Mouse (Mus musculus) urinary bladder, postnatal 14 days (tissue): ENCODE data around the gene Ablim1.

Experiments
- DNase-seq: peaks from one replicate; pipeline ENCODE4 v3.0.0; 2021; ENCODE audit warnings: low spot score

The Ablim1 gene

DNA sequence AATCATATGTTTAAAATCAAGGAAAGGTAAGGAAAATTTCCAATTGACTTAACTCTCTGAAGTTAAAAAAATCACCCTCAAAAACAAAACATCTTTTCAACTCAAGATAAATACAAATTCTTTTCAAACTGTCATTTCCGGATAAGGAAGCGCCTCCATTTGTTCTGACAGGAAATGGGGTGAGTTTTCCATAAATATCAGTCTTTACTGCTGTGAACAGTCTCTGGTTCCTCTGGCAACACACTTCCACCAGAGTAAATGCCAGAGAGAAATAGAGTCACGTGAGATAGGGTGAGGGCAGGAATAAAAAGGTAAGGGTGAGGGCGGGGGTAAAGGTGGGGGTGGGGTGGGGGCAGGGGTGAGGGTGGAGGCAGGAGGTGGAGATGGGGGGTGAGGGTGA is 189.8 kb downstream of the Ablim1 start:
- DNase-seq, result no peak

DNA sequence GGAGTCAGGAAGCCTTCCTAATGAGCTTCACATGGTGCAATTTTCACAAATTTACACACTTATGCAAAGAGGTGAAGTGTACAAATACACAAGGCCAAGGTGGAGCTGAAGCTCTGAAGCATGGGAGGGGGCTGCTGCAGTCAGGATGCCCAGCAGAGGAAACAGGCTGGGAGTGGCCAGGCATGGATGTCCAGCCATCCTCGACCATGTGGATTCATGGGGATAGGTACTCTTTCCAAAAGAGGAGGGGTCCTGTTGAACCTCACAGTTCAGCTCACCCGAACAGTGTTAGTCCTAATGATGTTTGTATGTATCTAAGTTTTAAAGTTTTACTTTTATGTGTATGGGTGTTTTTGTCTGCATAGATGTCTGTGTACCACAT is 190.6 kb downstream of the Ablim1 start:
- no peak for DNase-seq

DNA sequence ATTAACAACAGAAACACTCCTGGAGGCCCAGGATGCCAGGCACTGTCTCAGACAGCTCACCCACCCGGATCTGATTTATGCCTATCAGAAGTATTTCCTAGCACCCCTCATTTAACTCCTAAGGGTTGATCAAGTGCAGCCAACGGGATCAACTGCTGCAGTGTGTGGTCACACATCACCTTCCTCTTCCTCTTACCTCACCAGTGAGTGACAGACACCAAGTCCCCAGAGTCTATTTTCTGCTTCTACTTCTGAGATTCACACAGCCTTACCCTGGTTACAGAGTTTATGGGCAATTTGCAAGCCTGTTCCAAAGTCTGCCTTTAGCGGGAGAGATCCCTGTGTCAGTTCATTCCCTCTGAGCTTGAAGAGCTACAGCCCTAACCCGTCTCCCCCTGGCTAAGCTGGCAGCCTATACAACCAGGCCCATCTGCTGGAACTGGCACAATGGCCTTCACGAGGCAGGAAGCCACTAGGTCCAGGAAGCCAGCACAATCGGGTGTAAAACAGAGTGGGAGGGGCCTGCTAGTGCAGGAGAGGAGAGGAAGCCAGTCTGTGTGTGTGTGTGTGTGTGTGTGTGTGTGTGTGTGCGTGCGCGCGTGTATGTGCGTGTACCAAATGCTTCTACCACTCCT is 191.1 kb downstream of the Ablim1 start:
- DNase-seq, result no peak

DNA sequence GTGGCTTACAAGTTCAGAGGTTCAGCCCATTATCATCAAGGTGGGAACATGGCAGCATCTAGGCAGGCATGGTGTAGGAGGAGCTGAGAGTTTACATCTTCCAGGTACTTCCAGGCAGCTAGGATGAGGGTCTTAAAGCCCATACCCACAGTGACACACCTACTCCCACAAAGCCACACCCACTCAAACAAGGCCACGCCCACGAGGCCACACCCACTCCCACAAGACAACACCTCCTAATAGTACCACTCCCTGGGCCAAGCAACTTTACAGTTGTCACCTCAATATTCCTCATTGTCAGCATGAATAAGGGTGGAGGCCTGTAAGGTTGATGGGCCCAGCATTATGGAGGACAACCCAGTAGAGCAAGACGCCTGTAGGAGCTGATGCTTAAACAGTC is 192.5 kb downstream of the Ablim1 start:
- DNase-seq, result no peak

DNA sequence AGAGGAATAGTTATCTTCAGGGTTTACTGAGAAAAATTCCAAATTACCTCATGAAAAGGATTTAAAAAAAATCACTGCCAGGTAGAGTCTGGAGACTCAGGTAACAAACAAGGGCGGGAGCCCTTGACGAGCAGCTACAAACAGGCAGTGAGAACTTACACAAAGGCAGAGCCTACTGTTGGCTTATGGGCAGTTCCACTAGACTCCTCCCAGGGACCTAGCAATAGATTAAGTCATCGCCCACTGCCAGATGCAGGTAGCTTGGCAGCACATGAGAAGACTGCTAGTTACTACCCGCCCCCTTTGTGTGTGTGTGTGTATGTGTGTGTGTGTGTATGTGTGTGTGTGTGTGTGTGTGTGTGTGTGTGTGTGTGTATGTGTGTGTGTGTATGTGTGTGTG is 193.7 kb downstream of the Ablim1 start:
- no peak for DNase-seq

DNA sequence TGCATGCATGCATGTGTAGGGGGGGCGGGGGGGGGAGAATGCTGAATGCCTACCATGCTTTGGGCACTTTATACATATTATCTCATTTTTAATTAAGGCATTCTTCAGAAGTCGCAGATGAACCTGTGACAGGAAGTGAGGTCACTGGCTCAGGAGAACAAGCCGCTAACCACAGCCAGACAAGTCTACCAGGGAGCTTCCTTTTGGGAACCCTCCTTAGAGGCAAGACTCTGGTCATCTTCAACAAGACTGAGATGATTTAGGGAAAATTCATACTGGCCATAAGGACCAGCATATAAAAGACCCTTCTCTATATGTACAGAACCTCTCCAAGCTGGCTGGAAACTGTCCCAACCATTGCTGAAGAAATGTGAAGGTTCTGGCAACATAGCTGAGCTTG is 195.1 kb downstream of the Ablim1 start:
- no peak for DNase-seq

DNA sequence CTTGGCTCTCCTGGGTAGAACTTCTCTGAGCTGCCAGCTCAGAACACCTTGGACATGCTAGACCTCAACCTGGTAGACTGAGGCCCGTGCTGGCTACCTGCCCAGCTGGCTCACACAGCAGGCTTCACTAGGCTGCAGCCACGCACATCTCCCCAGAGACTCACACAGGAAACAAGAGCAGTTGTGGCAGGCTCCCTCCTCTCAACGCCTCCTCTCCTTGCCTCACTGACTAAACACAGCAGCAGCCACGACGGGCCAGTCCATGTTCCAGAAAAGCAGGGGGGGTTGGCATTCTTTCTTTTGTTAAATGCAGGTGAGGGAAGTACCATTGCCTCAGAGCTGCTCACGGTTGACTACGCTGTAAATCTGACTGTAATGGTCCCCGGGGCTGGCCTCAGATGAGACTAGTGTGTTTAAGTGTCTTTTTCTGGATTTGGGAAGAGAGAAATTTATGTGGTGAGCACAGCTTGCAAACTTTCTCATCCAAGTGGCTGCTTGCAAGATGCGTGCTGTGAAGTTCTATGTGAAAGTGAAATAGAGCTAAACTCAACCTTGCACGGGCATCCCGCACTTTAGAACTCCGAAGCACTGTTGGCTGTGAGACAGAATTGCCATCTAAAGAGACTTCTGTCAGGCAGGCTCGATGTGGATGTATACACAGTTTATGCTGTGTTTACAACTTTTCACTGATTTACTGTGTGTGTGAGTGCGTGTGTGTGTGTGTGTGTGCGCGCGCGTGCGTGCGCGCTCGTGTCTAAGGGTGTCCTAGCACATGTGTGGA is 195.7 kb downstream of the Ablim1 start:
- peak; percentile 80 for DNase-seq

DNA sequence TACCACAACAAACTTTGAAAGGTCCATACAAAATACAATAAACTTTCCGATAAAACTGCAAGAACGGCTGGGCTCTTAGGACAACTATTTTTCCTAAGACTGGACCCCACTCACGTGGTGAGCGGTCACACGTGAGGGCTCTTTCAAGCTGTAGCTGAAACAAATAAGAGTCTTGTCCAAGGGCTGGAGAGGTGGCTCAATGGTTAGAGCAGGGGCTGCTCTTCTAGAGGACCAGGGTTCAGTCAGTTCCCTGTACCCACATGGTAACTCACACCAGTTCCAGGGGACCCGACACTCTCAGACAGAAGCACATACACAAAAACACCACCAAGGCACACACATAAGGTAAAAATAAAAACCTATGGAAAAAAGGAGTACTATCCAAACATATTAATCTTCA is 197.0 kb downstream of the Ablim1 start:
- no peak for DNase-seq

DNA sequence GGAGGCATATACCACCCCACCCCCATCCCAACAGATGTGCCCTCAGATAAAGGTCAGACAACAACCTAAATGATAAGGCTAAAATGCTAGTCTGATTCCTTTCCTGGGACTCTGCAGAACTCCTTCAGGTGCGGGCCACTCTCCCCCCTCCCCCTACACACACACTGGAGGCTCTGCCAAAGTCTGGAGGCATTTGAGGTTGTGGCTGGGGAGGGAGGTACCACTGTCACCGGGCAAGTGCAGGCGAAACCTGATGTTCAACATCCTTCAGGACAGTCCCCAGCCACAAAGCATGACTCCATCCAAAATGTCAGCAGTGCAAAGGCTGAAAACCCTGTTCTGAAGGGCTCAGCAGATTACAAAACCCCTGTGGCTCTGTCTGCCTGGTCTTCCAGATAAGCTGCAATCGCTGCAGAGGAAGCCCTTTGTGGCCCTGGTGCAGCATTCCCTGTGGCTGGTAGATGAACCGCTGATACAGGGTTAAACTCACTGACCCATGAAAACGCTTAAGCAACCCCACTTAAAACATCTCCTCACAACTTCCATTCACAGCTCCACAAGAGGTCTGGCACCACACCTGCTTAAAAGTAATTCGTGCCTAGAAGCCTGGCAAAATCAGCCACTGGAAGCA is 197.7 kb downstream of the Ablim1 start:
- peak; percentile 75 for DNase-seq

DNA sequence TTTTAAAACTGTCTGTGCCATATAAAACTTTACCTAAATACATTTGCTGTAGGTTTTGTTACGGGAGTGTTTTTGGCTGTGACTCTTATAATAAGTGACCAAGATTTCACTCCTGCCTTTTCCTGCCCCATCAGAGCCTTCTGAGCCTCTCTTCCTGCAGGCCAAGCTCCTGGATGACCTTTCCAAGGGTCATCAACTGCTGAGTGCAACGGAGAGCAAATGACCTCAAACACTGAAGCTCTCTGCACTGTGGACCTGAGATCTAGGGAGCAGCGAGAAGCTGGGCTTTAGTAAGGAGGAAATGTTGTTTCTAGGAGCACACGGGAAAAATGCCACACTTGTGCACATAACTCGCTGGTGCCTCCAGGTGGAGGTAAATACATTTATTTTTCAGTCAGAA is 199.0 kb downstream of the Ablim1 start:
- DNase-seq, result no peak

DNA sequence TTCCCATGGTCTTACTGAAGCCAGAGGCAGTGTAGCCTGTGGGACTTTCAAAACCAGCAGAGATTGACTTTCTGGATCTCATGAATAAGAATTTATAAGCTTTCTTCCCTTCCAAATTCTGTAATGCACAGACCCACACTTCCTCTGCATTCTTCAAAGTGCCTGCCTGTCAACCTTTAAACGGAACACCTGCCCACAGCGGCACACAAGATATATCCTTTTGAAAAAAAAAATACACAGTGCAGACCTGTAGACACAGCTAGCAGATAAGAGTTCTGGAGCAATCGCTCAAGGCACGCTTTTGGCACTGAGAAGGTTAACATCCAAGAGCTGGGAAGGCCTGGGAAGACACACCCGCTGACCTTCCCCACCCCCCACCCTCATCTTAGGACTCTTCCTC is 199.8 kb downstream of the Ablim1 start:
- DNase-seq, result no peak

DNA sequence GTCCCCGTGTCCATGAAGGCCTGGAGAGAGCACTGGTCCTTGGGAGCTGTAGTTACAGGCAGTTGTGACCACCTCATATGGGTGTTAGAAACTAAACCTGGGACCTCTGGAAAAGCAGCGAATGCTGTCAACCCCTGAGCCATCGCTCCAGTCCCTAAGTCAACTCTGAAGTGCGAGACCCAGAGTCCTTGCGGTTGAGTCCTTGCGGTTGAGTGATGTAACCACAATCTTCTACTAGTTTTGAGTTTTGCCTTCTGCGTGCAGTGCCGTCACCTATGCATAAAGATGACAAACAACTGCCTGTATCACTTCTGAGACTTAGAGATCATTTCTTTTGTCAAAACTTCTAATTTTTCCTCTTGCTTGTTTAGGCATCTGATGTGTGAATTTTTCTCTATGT is 200.7 kb downstream of the Ablim1 start:
- no peak for DNase-seq

DNA sequence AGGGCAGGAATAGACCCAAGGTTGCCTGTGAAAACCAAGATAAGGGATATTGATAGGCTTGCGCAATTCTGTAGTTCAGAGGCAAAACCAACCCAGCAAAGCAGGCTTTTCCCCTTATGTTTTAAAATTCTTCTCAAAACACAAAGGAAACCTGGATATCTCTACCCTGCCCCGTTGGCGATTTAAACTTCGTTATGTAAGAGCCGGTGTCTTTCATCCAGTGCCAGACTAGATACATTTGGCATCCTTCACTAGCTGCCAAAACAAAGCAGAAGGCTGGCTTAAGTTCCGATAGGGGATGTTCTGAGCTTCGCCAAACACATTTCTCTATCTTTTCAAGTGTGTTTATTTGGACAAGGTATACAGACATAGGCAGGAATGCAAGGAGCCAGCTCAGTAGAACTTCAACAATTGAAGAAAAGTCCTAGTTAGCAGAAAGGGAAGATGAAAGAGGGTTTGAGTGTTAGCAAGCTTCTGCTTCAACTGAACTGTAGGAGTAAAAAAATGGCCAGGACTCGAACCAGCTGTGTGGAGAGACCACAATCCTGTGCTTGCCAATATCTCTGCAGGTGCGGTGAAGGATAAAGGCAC is 201.8 kb downstream of the Ablim1 start:
- peak; percentile 35 for DNase-seq

DNA sequence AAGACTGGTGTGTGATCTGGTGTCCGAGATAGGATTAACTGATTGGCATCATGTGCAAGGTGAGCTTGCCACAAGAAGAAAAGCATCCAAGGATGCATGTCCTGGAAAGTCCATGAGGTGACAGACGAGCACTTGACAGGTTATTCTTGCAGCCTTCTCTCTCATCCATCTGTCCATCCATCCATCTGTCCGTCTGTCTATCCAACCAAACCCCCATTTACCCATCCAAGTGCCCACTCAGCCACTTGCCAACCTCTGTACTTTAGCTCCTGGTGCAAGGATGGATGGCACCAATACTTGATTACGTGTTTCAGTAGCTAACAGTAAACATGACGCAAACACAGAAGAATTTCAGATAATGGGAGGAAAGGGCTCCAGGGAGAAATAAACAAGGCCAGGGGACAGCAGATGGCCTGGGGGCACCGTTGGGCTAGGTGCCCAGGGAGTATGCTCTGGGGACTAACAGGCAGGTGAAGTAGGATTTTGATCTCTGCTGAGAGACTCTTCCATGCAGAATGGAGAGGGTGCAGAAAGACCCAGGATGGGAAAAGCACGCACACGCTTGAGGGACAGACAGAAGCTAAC is 202.4 kb downstream of the Ablim1 start:
- DNase-seq, result no peak

DNA sequence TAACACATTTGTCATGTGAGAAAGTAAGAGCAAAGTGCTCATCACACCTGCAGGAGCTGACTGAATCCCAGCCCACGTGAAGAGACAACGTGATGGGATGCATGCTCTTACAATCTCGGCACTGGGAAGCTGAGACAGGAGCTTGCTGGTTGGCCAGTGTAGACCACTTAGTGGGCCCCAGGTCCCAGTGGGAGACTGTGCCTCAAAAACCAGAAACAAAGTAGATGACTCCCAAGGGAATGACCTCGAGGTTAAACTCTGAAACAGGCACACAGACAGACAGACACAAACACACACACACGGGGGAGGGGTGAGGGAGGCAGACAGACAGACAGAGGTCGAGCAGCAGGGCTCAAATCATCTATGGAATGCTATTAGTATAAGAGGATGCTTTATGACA is 203.4 kb downstream of the Ablim1 start:
- no peak for DNase-seq

DNA sequence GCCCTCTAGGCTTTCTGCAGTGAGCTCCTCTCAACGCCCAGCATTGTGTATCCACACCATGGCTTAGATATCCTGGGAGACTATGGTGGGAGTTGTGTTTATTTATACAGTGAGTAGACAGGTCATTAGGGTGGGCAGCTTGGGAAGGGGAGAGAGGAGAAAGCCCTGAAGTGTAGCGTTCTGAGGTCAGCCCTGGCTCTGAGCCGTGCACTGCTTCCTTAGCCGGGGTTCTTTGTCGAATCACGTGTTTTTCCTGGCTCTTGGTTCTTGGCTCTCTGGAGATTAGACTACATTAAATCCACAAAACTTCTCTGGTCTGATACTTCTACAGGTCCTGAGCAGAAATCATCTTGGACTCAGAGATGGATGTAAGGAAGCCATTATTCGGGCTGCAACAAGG is 205.1 kb downstream of the Ablim1 start:
- DNase-seq, result no peak

DNA sequence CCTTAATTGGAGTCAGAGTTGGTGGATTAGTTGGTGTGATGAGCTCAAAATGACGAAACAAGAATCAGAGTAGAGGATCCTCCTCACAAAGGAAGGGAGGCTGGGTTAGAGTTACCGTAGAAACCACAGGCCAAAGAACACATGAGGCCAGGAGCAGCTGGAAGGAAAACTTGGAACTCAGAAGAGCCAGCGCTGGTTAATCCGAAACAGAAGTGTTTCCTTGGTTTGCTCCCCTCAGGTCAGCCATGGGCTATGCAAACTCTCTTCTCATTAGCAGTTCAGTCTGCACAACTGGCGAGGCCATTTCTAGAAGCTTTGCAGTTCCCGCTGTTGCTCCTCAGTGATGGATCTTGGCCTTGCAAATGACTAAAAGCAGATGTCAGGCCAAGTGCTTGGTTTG is 208.2 kb downstream of the Ablim1 start:
- no peak for DNase-seq

DNA sequence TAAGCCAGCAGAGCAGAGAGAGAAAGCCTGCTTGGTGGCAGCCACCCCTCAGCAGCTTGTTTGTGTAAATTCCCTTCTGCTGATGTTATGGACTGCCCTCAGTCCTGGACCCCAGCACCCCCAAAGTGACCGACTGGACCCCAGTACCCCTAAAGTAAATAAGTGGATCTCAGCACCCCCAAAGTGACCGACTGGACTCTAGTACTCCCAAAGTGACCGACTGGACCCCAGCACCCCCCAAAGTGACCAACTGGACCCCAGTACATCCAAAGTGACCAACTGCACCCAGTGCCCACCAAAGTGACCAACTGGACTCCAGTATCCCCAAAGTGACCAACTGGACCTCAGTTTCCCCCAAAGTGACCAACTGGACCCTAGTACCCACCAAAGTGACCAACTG is 208.7 kb downstream of the Ablim1 start:
- no peak for DNase-seq

DNA sequence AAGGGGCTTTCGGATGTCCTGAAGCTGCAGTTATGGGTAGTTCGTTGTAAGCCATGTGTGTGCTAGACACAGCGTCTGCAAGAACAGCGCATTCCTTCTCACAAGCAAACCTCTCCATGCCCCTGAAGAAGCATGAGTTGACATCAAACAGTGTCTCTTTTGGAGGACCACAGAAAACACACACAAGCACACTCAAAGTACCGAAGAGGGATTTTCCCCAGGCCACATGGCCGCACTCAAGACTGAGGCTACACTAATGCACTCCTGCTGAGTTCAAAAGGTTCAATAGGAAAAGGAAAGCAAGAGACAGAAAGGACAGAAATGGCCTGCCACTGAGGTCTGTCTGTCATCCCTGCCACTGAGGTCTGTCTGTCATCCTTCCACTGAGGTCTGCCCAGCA is 209.6 kb downstream of the Ablim1 start:
- DNase-seq, result no peak

DNA sequence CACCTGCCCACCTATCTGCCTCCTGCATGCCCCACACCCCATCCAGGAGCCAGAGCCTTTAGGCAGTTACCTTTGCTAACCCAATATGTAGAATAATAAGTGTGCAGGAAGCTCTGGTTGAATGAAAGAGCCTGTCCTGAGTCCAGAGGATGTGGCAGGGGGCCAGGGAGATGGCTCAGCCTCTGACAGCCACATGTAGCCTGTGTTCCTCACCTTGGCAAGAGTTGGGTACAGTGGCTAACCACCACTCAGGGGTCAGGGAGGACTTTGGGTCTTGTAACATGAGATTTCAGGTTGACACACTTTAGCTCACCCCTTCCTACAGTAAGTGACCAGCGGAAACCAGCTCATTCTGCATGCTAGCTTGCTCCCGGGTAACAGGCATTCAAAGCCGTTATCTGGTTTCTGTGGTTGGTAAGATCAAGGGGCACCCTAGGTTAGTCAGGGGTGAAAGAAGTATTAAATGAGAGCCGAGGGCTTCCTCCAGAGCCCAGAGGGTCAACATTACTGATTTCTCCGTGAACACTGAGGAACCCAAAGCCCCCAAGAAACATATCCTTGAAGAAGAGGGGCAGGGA is 210.5 kb downstream of the Ablim1 start:
- no peak for DNase-seq

DNA sequence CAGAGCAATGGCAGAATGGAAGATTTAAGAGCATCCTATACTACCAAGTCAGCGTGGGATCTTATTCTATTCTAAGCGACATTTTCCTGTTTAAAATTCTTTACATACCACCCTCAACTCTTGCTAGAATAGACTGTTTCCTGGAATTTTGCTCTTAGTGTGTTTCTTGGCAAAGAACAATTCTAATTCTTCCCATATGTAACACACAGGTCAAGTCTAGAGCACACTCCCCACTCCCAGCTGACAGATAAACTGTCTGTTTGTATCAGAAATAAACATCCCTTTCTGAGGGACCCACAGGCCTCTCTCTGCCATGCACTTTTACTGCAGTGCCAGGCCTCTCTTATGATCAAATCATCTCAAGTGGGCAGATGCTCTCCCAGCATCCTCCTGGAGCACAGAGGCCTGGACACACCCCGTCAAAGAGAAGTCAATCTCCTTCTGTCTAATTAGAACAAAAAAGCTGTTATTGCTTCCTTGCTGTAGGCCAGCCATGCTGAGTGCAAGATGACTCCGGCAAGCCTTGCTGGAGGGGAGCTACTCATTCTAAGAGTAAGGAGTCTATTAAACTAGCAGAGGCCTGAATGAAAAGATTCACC is 211.3 kb downstream of the Ablim1 start:
- no peak for DNase-seq

DNA sequence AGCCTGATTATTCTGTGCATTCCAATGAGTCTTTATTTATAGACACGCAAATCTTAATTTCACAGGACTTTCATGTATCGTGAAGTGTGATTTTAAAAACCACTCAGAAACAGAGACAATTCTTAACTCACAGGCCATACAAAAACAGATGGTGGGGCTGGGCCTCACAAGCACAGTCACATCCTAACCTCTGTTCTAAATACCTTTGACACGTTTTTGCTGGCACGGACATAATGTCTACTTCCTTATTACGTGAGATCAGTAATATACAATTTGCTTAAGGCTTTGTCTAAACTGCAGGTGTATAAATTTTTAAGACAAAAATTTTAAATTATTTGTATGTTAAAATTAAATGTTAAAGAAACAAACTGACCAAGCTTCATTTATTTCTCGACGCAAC is 212.7 kb downstream of the Ablim1 start:
- no peak for DNase-seq
